Mouse (Mus musculus): ENCODE measurements around the gene Vmn2r27. TPM values are rescaled to one million over a fixed set of nuclear protein-coding genes. Genes with fewer than 3 reads are reported as not detected.

Vmn2r27 gene
- not detected for polyA plus RNA-seq (2017; shearing (Covaris generic))

DNA sequence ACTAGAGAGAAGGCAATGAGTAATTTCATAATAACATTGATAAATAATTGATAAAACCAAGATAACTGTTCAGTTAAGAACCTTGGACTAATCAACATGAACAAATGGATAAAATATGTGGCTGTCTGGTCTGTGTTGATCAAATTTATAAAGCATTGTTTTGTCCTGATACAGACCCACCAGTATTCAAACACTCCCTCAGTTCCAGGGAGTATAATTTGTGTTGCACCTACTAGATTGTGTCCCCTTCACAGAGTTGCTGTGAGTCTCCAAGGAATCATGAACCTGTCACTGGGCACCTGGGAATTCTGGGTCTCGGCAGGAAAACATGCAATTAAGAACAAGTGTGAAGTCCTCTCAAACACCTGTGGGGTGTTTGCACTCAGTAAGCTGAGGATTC, at the start of gene Vmn2r27:
Gene Vmn2r27 (minus strand): TSS at position 101 of the 400 bp plus-strand sequence.
- no peak for ATAC-seq

DNA sequence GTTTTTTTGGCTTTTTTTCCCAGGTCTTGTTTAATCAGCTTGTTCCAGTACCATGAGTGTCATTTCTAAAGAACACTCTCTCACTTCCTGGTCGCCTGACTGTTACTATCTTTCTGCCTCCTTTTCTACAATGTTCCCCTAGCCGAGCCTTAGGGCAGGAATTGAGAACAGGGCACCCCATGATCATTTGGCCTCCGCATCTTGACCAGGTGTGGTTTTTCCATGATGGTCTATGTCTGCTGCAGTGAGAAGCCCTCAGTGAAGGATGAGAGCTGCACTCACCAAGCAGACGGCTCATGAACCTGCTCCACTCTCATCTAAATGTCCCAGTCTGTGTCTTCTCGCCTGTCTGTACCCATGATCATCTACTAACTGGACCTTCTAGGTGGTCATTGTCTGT, 46.6 kb upstream of the Vmn2r27 start:
- ATAC-seq, result no peak

DNA sequence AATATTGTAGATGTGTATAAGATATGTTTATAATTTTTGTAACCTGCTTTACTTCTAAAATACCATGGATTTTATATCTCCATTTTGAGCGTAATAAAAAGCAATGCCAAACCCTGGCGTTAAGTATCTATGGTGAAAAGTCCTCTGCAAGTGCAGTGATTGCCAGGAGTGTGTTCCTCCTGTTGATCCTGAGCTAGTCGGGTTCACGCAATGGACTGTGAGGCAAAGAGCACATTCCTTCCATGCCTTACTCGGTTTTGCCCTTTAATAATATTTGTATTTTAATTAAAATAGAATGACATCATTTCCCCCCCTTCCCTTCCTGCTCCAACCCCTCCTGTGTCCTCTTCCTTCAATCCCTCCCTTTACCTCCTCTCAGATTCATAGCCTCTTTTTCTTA, 46.0 kb upstream of the Vmn2r27 start:
- no peak for ATAC-seq

DNA sequence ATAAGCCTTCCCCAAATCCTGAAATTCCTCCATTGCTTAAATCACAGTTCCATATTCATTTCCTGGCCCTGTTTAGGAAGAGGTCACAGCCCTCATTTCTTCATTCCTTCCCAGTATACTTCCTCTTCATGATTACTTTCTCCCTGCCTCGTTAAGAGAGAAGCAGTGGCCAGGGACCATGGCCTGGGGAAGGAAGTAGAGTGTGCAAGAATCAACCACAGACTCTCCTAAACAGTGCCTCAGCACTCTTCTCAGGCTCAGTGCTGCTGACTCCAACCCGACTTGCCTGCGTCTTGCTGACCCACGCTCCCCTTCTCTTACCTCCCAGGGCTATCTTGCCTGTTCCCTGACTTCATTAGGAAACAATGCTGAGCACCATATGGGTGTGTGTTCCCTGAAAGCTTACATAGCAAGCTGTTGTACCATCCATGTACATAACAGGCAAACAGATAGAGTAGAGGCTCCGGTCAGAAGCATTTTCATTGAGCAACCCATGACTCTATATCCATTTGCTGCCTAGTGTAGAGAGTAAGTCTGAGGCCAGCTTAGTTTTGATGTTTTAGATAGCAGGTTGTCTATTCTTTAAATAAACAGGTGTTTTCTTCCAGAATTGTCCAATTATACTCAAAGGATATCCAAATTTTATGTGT, 41.7 kb upstream of the Vmn2r27 start:
- no peak for ATAC-seq

DNA sequence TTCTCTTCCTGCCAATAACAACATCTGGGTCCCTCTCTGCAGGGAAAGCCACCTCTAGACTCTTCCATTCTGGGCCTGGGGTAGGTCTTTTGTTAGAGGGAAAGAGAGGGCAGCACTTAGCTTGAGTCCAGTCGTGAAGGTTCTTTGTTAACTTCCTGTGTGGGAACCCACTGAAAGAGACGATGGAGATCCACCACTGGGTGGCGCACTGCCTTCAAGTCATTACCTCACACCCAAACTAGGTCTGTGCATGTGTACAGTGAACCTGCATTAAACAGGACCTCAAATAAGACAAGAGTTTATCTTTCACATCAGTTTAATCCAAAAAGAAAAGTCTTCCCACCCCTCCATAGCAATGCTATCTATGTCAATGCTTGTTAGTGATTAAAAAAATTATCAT, 31.0 kb upstream of the Vmn2r27 start:
- peak; percentile 54 for ATAC-seq

DNA sequence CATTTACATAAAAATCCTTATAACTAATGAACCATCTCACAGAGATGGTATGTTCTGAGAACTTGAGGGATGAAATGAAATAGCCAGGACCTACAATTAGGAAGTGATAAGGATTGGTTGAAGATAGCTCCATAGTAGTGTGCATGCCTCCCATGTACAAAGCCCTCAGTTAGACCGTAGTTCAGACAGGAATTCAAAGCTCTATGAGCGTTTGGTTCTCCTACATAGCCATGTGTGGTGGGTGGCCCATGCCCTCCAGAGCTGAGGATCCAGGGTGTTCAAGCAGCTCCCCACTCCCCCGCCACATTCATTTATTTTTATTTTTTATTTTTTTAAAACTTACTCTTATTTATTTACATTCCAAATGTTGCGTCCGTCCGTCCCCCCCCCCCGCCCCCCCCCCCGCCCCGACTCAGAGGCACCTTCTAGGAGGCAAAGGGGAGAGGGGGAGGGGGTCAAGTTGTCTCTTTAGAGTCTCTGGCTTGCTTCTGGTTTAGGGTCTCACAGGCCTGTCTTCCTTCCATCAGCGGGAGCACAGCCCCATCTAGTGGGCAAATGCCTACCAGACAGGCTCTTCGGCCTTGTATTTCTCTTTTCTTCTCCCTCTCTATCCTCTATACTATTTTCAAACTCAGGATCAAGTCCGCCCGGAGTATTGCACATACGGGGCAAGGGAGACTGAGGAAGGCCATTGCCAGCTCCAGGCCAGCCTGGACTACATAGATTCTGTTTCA, 28.7 kb upstream of the Vmn2r27 start:
- ATAC-seq, result peak; percentile 56

DNA sequence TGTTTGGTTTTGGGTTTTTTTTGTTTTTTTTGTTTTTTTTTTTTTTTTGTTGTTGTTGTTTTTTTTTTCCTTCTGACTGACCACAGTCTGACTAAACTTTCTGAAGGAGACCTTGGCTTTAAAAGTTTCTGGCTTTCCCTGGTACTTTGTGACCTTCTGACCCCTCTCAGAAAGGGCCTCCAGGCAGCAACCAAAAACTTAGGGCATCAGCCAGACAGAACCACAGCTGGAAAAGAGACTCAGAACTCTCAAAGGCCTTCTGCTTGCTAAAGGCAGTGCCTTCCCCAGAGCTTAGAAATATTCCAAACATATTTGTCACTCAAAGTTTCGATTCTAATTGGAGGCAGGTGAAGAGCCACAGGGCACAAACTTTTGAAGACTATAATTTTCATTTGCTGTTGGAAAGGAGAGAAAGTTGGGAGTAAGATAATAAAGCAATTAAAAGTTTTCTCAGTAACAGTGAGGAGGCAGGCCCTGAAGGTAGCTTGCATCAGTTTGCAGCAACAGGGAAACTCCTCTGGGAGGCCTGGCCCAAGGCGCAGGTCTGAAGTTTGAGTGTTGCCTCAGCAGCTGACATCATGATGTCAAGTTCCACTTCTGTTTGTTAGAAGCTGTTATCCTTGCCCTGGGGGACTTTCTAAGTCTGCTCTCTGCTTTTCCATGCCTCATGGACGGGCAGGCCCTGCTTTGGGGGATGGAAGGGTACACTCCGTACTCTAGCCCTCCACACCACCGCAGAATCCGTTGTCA, 24.2 kb upstream of the Vmn2r27 start:
- ATAC-seq, result no peak

DNA sequence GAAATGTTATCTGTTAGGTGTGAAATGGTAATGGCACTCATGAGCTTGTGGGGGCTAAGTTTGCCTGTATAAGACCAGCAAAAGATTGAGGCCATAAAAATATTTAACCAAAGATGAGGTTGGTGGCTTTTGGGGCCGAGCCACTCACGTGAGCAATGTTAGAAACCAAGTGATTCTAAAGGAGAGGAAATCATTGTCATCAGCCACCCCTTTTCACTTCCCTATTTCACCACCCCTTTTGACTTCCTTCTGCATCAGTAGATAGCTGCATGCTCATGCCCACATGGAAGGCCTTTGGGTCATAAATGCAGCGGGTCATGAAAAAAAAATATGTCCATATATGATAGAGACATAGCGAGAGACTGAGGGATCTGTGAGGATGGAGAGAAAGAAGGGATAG, 29.5 kb downstream of the Vmn2r27 start:
- no peak for ATAC-seq

DNA sequence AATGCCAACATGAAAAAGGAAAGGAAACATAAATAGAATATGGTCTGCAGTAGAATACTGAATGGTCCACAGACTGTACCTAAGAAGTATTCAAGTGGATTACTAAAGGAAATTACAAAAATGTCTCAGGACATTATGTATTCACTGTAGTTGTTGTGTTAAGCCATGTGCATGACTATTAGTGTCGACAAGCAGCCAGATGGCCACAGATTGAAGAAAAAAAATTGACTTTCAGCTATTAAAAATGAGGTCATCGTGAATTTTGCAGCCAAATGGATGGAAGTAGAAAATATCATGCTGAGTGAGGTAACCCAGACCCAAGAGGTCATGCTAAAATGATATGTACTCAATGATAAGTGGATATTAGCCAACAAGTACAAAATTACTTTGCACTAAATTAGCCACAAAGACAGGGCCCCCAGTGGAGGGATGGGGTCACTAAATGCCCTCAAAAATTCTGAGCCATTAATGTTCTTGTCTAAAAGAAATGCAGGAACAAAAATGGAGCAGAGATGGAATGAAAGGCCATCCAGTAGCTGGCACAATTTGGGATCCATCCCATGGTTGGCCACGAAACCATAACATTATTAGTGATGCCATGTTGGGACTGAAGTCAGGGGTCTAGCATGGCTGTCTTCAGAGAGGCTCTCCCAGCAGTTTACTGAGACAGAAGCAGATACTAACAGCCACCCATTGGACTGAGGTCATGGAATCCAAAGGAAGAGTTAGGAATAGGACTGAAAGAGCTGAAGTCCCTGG, 63.0 kb downstream of the Vmn2r27 start:
- ATAC-seq, result no peak

DNA sequence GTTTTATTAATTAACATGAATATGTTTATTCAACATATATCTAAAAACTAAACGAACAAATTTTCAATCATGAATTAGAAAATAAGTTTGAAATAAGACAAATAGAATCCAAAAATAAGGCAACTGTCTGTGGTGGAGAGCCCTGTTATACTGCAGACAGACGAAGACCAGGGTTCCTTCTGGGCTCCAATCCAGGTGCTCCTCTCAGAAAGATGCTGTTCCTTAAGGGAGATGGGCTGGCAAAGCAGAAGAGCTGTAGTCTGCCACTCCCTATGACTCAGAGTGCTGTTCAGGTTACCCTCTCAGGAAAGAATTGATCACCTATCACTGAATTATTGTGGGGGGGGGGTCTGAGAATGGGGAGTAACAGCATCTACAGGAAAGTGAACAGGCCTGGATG, 65.1 kb downstream of the Vmn2r27 start:
- no peak for ATAC-seq

DNA sequence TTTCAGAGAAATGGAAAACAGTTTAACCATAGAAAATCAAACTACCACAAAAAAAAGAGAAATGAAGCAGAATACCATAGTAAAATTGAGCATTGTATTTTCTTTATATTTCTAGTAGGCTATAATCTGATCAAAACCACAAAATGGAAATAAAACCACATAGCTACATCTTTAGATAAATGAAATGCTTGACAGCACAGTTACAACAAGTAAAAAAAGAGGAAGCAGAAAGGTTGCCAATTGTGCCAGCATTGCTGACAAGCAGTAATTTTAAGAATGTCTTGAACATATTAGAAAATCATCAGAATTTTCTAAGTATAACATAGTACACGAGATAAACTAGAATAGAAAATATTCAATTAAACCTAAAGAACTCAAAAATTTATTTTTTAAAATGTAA, 81.8 kb downstream of the Vmn2r27 start:
- ATAC-seq, result no peak

Other genes starting within 250 kb of the Vmn2r27 start
- not detected for gene Vmn2r26, start 207.3 kb downstream of the Vmn2r27 start, polyA plus RNA-seq (2017; shearing (Covaris generic))
- gene Cd163, start 72.8 kb upstream of the Vmn2r27 start, polyA plus RNA-seq (2017; shearing (Covaris generic)), result not detected
- gene Pex5, start 183.2 kb upstream of the Vmn2r27 start, polyA plus RNA-seq (2017; shearing (Covaris generic)), result 10 to 100 TPM in 1 of 3 experiments, 1 to 10 TPM in 2; 7.0 to 10.1 (median 9.3) TPM
- not detected for gene Clstn3, start 232.9 kb upstream of the Vmn2r27 start, polyA plus RNA-seq (2017; shearing (Covaris generic))

Data from inflammation-experienced regulatory T-cells, adult 6 months (primary cell).